Comparison of ENCODE assay signal across 15 mouse cellular contexts in the genomic region with DNA sequence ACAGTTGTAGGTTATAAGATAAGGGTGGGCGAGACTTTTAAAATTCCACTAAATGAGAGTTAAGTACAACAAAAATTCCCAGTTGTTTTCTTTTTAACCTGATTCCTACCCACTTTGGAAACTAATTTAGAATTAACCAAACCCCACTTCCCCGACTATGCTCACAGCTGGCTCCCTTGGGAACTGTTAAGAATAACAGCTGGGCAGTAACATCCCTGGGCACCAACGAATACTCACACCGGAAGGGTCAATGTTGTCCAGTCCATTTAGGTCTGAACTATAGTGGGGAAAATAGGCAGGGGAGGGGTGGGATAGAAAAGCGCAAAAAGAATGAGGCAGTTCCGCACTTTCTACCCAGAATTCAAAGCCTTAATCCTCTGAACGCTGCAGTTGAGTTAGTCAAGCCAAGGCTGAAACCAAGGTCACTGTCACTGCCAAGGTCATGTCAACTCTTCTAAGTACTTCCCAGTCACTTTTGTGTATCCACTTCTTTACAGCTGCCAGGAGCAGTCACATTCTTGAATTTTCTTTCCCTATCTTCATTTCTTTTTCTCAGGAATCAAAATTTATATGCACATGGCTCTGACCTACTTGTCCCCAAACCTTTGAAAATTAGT.
A peak's percentile ranks its signal among the peaks of the same experiment; 100 is the strongest.
DNase-seq lines count a peak whose midpoint lies in the region; ATAC-seq and TF ChIP-seq lines count a peak whose summit lies in the region.
"Had no signal": no experiment of that assay in that cellular context is flagged by ENCODE, and none has a peak within 500 bp of the region (broad histone marks: within the 10 kb centered on the region; RNA-seq: fewer than 3 reads in every experiment).

No protein-coding gene starts in this region.

- H3K27me3 ChIP-seq in heart, embryonic 13.5 days (replicated peaks), result no peaks in the 10 kb centered on the region
- H3K27me3 ChIP-seq: forebrain, embryonic 12.5 days; hindbrain, embryonic 13.5 days had no signal

- 66% methylated on average over 7 of the region's 7 CpGs for WGBS in heart, embryonic 13.5 days

- H3K4me2 ChIP-seq in heart, embryonic 13.5 days, result no peak overlapping the region
- H3K4me2 ChIP-seq: forebrain, embryonic 12.5 days; hindbrain, embryonic 13.5 days; lung, embryonic 14.5 days; midbrain, embryonic 11.5 days had no signal

- H3K27ac ChIP-seq in gastrocnemius, adult 2 months, result peak overlapping the region; percentile 41
- peak overlapping the region; percentile 70 for H3K27ac ChIP-seq in heart, embryonic 13.5 days (replicated peaks)
- H3K27ac ChIP-seq: forebrain, embryonic 12.5 days; hindbrain, embryonic 13.5 days; macrophage had no signal

- intact Hi-C loops in gastrocnemius, adult 2 months (cut with DNase I), result no loop called here

- no peak for ATAC-seq in heart, embryonic 13.5 days (ENCODE audit: extremely low read depth, insufficient number of reproducible peaks, low FRiP score, low TSS enrichment)

- H3K36me3 ChIP-seq in heart, embryonic 13.5 days, result no peaks in the 10 kb centered on the region
- H3K36me3 ChIP-seq: forebrain, embryonic 12.5 days; hindbrain, embryonic 13.5 days had no signal

- DNase-seq in gastrocnemius, adult 2 months, result no peak
- no peak for DNase-seq in gastrocnemius, adult 18-20 months (ENCODE audit: low spot score)
- DNase-seq in lung, postnatal 10 days, result peak; percentile 53
- DNase-seq in lung, adult 18-20 months, result no peak
- no peak for DNase-seq in right cerebral cortex, postnatal 10 days (ENCODE audit: low spot score in 2 of 2)
- DNase-seq in right cerebral cortex, adult 18-20 months, result no peak
- DNase-seq: cerebellum, postnatal 25 days; layer of hippocampus, postnatal 36 days; liver; lung, embryonic 14.5 days had no signal

- H3K9me3 ChIP-seq in heart, embryonic 13.5 days, result no peaks in the 10 kb centered on the region
- H3K9me3 ChIP-seq: forebrain, embryonic 12.5 days; hindbrain, embryonic 13.5 days had no signal

- H3K4me3 ChIP-seq in gastrocnemius, adult 2 months, result no peak overlapping the region
- no peak overlapping the region for H3K4me3 ChIP-seq in heart, embryonic 13.5 days
- H3K4me3 ChIP-seq: forebrain, embryonic 12.5 days; hindbrain, embryonic 13.5 days had no signal

- no peak overlapping the region for H3K9ac ChIP-seq in heart, embryonic 13.5 days
- H3K9ac ChIP-seq: forebrain, embryonic 12.5 days; hindbrain, embryonic 13.5 days; lung, embryonic 14.5 days had no signal

- no peak for TF ChIP-seq CTCF in gastrocnemius, adult 2 months (IDR thresholded peaks at IDR 0.05)

- peaks cover 73% of the 10 kb centered on the region for H3K4me1 ChIP-seq in heart, embryonic 13.5 days
